In the genomic region with DNA sequence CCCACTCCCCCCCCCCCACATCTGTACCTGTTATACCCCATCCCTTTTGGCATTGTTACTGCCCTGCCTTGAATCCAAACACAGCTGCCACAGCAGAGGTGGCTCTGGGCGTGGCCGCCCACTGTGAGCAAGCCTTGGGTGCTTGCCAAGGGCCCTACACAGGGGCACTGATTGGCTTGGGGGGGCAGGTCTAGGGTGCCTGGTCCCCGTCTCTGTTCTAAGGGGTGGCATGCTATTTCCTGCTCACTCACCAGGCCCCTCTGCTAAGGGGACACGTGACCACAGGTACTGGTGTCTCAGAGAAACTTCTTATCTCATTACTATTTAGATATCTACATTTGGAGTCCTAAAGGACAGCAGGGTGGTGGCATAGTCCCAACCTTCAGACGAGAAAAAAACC, we compare ENCODE assay signal across 8 mouse cellular contexts. TPM values are rescaled to one million over a fixed set of nuclear protein-coding genes. Genes with fewer than 3 reads are reported as not detected.
A peak's percentile ranks its signal among the peaks of the same experiment; 100 is the strongest.
DNase-seq lines count a peak whose midpoint lies in the region; ATAC-seq and TF ChIP-seq lines count a peak whose summit lies in the region.

No protein-coding gene starts in this region.

- no peak for TF ChIP-seq CTCF in lung, adult 2 months (IDR thresholded peaks at IDR 0.05; ENCODE audit: insufficient read depth, low read length)

- peak overlapping the region; percentile 38 for H3K4me2 ChIP-seq in intestine, embryonic 14.5 days (ENCODE audit: low read length)
- H3K4me2 ChIP-seq in stomach, embryonic 16.5 days (ENCODE audit: low read depth, low read length) = peak overlapping the region; percentile 50
- no peak overlapping the region for H3K4me2 ChIP-seq in forebrain, embryonic 14.5 days (ENCODE audit: low read length)

- WGBS in intestine, embryonic 14.5 days = 42% methylated on average over 5 of the region's 5 CpGs
- WGBS in lung, adult 2 months = 19% methylated on average over 5 of the region's 5 CpGs
- WGBS in stomach, embryonic 16.5 days = 37% methylated on average over 5 of the region's 5 CpGs
- 63% methylated on average over 5 of the region's 5 CpGs for WGBS in forebrain, embryonic 14.5 days

- H3K27me3 ChIP-seq in intestine, embryonic 14.5 days (replicated peaks; ENCODE audit: control insufficient read depth, insufficient read depth, low read length) = no peaks in the 10 kb centered on the region
- peaks cover 4% of the 10 kb centered on the region; the same call in 1 of the 2 replicates for H3K27me3 ChIP-seq in stomach, embryonic 16.5 days (ENCODE audit: control insufficient read depth, insufficient read depth, low read length)
- H3K27me3 ChIP-seq in forebrain, embryonic 14.5 days (replicated peaks; ENCODE audit: control insufficient read depth, insufficient read depth, low read length) = 0 out of 2 replicates have a peak, but pooled peaks cover 4% of the 10 kb centered on the region

- TF ChIP-seq POLR2A in lung, adult 2 months (IDR thresholded peaks at IDR 0.05; ENCODE audit: borderline replicate concordance, extremely low read depth, low read depth, low read length) = no peak

- peak; percentile 78 for DNase-seq in A20 (ENCODE audit: low read depth, low spot score)
- peak; percentile 82 for DNase-seq in T-cell, adult 2 months (ENCODE audit: low spot score)
- DNase-seq in intestine, embryonic 14.5 days (ENCODE audit: low spot score) = peak; percentile 63
- no peak for DNase-seq in lung, adult 2 months
- DNase-seq in forebrain, embryonic 14.5 days (ENCODE audit: low spot score) = no peak
- DNase-seq in ovary, postnatal 36 days (ENCODE audit: low spot score) = no peak
- DNase-seq in cerebellum, postnatal 25 days = no peak

- no peak overlapping the region for H3K4me3 ChIP-seq in intestine, embryonic 14.5 days (ENCODE audit: low read depth, low read length)
- peak overlapping the region; percentile 55 for H3K4me3 ChIP-seq in lung, adult 2 months (replicated peaks; ENCODE audit: extremely low read depth, low read depth, low read length)
- peak overlapping the region; percentile 36 for H3K4me3 ChIP-seq in stomach, embryonic 16.5 days (replicated peaks; ENCODE audit: low read length)
- no peak overlapping the region for H3K4me3 ChIP-seq in forebrain, embryonic 14.5 days (ENCODE audit: low read depth, low read length)

- peak overlapping the region; percentile 83 for H3K27ac ChIP-seq in intestine, embryonic 14.5 days (ENCODE audit: low read depth)
- H3K27ac ChIP-seq in stomach, embryonic 16.5 days (ENCODE audit: low read length) = peak overlapping the region; percentile 97
- no peak overlapping the region for H3K27ac ChIP-seq in forebrain, embryonic 14.5 days (ENCODE audit: low read depth, low read length)

- no peaks in the 10 kb centered on the region for H3K36me3 ChIP-seq in intestine, embryonic 14.5 days (ENCODE audit: control insufficient read depth, insufficient read depth, low read length)
- no peaks in the 10 kb centered on the region for H3K36me3 ChIP-seq in stomach, embryonic 16.5 days (ENCODE audit: control insufficient read depth, insufficient read depth, low read length)
- no peaks in the 10 kb centered on the region for H3K36me3 ChIP-seq in forebrain, embryonic 14.5 days (ENCODE audit: control insufficient read depth, insufficient read depth, low read length)

- ATAC-seq in intestine, embryonic 14.5 days (replicated peaks; ENCODE audit: low FRiP score, low TSS enrichment, low read depth) = peak; percentile 33; the same call in 1 of the 2 replicates
- peak; percentile 83 for ATAC-seq in stomach, embryonic 16.5 days (ENCODE audit: insufficient read depth, low FRiP score)
- no peak for ATAC-seq in forebrain, embryonic 14.5 days

- H3K9me3 ChIP-seq in intestine, embryonic 14.5 days (ENCODE audit: control insufficient read depth, low read length) = no peaks in the 10 kb centered on the region
- no peaks in the 10 kb centered on the region for H3K9me3 ChIP-seq in stomach, embryonic 16.5 days (replicated peaks; ENCODE audit: control insufficient read depth, low read length)
- no peaks in the 10 kb centered on the region for H3K9me3 ChIP-seq in forebrain, embryonic 14.5 days (replicated peaks; ENCODE audit: control insufficient read depth, low read length)

- H3K9ac ChIP-seq in intestine, embryonic 14.5 days (ENCODE audit: low read length) = no peak overlapping the region
- H3K9ac ChIP-seq in stomach, embryonic 16.5 days (ENCODE audit: low read length) = peak overlapping the region; percentile 69; the same call in 1 of the 2 replicates
- H3K9ac ChIP-seq in forebrain, embryonic 14.5 days (ENCODE audit: low read length) = no peak overlapping the region

- peaks cover 39% of the 10 kb centered on the region for H3K4me1 ChIP-seq in intestine, embryonic 14.5 days (replicated peaks; ENCODE audit: control insufficient read depth, insufficient read depth, low read length)
- peaks cover 12% of the 10 kb centered on the region for H3K4me1 ChIP-seq in lung, adult 2 months (ENCODE audit: control insufficient read depth, insufficient read depth, low read length)
- H3K4me1 ChIP-seq in stomach, embryonic 16.5 days (ENCODE audit: control insufficient read depth, insufficient read depth, low read length) = peaks cover 31% of the 10 kb centered on the region
- no peaks in the 10 kb centered on the region for H3K4me1 ChIP-seq in forebrain, embryonic 14.5 days (ENCODE audit: control insufficient read depth, insufficient read depth, low read length)

RNA-seq across cellular contexts. Expression of gene Neurl3, which starts 1.9 kb away (rescaled TPM):
- polyA plus RNA-seq in intestine, embryonic 14.5 days (2014; fragmentation: Nextera tagmentation; extraction: Ambion mirVana) = 13.4 and 16.2 TPM in 2 replicates
- polyA plus RNA-seq in lung, adult 2 months (2012; rRNA removed) = 23.5 and 26.4 TPM in 2 replicates
- 19.6 and 21.4 TPM in 2 replicates for polyA plus RNA-seq in stomach, embryonic 16.5 days (2015; fragmentation: Nextera tagmentation; extraction: Ambion mirVana)
- 0.32 and 0.51 TPM in 2 replicates for polyA plus RNA-seq in forebrain, embryonic 14.5 days (2014; fragmentation: Nextera tagmentation; extraction: Ambion mirVana)

RNA-seq across cellular contexts. Expression of gene Uggt1, which starts 28.0 kb away (rescaled TPM):
- 71.5 and 75.3 TPM in 2 replicates for polyA plus RNA-seq in intestine, embryonic 14.5 days (2014; fragmentation: Nextera tagmentation; extraction: Ambion mirVana)
- polyA plus RNA-seq in lung, adult 2 months (2012; rRNA removed) = 12.0 and 18.0 TPM in 2 replicates
- polyA plus RNA-seq in stomach, embryonic 16.5 days (2015; fragmentation: Nextera tagmentation; extraction: Ambion mirVana) = 55.0 and 59.0 TPM in 2 replicates
- polyA plus RNA-seq in forebrain, embryonic 14.5 days (2014; fragmentation: Nextera tagmentation; extraction: Ambion mirVana) = 66.8 and 75.9 TPM in 2 replicates

RNA-seq across cellular contexts. Expression of gene Arid5a, which starts 35.0 kb away (rescaled TPM):
- 2.2 and 3.2 TPM in 2 replicates for polyA plus RNA-seq in intestine, embryonic 14.5 days (2014; fragmentation: Nextera tagmentation; extraction: Ambion mirVana)
- 11.2 and 13.8 TPM in 2 replicates for polyA plus RNA-seq in lung, adult 2 months (2012; rRNA removed)
- polyA plus RNA-seq in stomach, embryonic 16.5 days (2015; fragmentation: Nextera tagmentation; extraction: Ambion mirVana) = 4.8 and 4.9 TPM in 2 replicates
- 1.8 and 2.0 TPM in 2 replicates for polyA plus RNA-seq in forebrain, embryonic 14.5 days (2014; fragmentation: Nextera tagmentation; extraction: Ambion mirVana)

Comparison
In these comparisons a context has a peak if more than half of its experiments do, and no peak if none do; other contexts are left out.
1. DNase-seq: peak in A20 (single experiment), T-cell, adult 2 months (single experiment) and intestine, embryonic 14.5 days (single experiment); none in lung, adult 2 months (single experiment), forebrain, embryonic 14.5 days (single experiment), ovary, postnatal 36 days (single experiment) and cerebellum, postnatal 25 days (0 of 2).
2. H3K4me3 ChIP-seq: peak in lung, adult 2 months (single experiment) and stomach, embryonic 16.5 days (single experiment); none in intestine, embryonic 14.5 days (single experiment) and forebrain, embryonic 14.5 days (single experiment).